In genomic region chr19:34290872-34291341, GRCm38 (mm10) we compare ENCODE assay signal across 8 mouse cellular contexts. TPM values are rescaled to one million over a fixed set of nuclear protein-coding genes. Genes with fewer than 3 reads are reported as not detected.
DNase-seq lines count a peak whose midpoint lies in the region; ATAC-seq lines count a peak whose summit lies in the region.

No protein-coding gene starts in this region.

- DNase-seq in adrenal gland, postnatal 36 days = peak; percentile 17 to 21
- DNase-seq in adrenal gland, adult 8-10 months = no peak
- no peak for DNase-seq in embryo, embryonic 10.5 days (ENCODE audit: low spot score)
- DNase-seq in right cerebral cortex, adult 2 months (ENCODE audit: low spot score in 2 of 2) = no peak
- no peak for DNase-seq in right cerebral cortex, adult 18-20 months

- WGBS in forebrain, embryonic 13.5 days = 17% methylated on average over 15 of the region's 15 CpGs
- WGBS in intestine, embryonic 15.5 days = 4% methylated on average over 15 of the region's 15 CpGs
- 3% methylated on average over 15 of the region's 15 CpGs for WGBS in lung, embryonic 16.5 days

- no peak overlapping the region for H3K27ac ChIP-seq in forebrain, embryonic 13.5 days
- H3K27ac ChIP-seq in intestine, embryonic 15.5 days = peak overlapping the region; percentile 44; the same call in 1 of the 2 replicates
- H3K27ac ChIP-seq in lung, embryonic 16.5 days (ENCODE audit: low read length) = peak overlapping the region; percentile 68

- H3K36me3 ChIP-seq in forebrain, embryonic 13.5 days (ENCODE audit: poor library complexity, severe bottlenecking) = no peaks in the 10 kb centered on the region
- no peaks in the 10 kb centered on the region for H3K36me3 ChIP-seq in intestine, embryonic 15.5 days
- H3K36me3 ChIP-seq in lung, embryonic 16.5 days (ENCODE audit: control insufficient read depth, insufficient read depth, low read length) = no peaks in the 10 kb centered on the region

- no peaks in the 10 kb centered on the region for H3K9me3 ChIP-seq in forebrain, embryonic 13.5 days (replicated peaks)
- H3K9me3 ChIP-seq in intestine, embryonic 15.5 days = no peaks in the 10 kb centered on the region
- H3K9me3 ChIP-seq in lung, embryonic 16.5 days (ENCODE audit: control insufficient read depth, low read length) = no peaks in the 10 kb centered on the region

- peaks cover 11% of the 10 kb centered on the region; the same call in 1 of the 2 replicates for H3K4me1 ChIP-seq in forebrain, embryonic 13.5 days
- no peaks in the 10 kb centered on the region; the same call in 1 of the 2 replicates for H3K4me1 ChIP-seq in intestine, embryonic 15.5 days (replicated peaks)
- peaks cover 9% of the 10 kb centered on the region for H3K4me1 ChIP-seq in lung, embryonic 16.5 days (replicated peaks; ENCODE audit: control insufficient read depth, insufficient read depth, low read length)

- ATAC-seq in forebrain, embryonic 13.5 days = peak; percentile 64; the same call in 1 of the 2 replicates
- peak; percentile 44 for ATAC-seq in intestine, embryonic 15.5 days
- ATAC-seq in lung, embryonic 16.5 days (ENCODE audit: low read depth) = peak; percentile 65

- H3K9ac ChIP-seq in forebrain, embryonic 13.5 days = peak overlapping the region; percentile 40
- H3K9ac ChIP-seq in intestine, embryonic 15.5 days = peak overlapping the region; percentile 42
- peak overlapping the region; percentile 67 for H3K9ac ChIP-seq in lung, embryonic 16.5 days (ENCODE audit: low read length)

- peak overlapping the region; percentile 39 for H3K4me3 ChIP-seq in forebrain, embryonic 13.5 days
- peak overlapping the region; percentile 47 for H3K4me3 ChIP-seq in intestine, embryonic 15.5 days (replicated peaks)
- peak overlapping the region; percentile 58 for H3K4me3 ChIP-seq in lung, embryonic 16.5 days (ENCODE audit: low read length)

- H3K27me3 ChIP-seq in forebrain, embryonic 13.5 days = no peaks in the 10 kb centered on the region
- no peaks in the 10 kb centered on the region for H3K27me3 ChIP-seq in intestine, embryonic 15.5 days (replicated peaks)
- no peaks in the 10 kb centered on the region for H3K27me3 ChIP-seq in lung, embryonic 16.5 days (ENCODE audit: control insufficient read depth, insufficient read depth, low read depth, low read length)

- H3K4me2 ChIP-seq in forebrain, embryonic 13.5 days = peak overlapping the region; percentile 64
- H3K4me2 ChIP-seq in intestine, embryonic 15.5 days (replicated peaks) = peak overlapping the region; percentile 95
- peak overlapping the region; percentile 88 for H3K4me2 ChIP-seq in lung, embryonic 16.5 days (ENCODE audit: low read depth, low read length)

RNA-seq across cellular contexts. Expression of gene Fas, which starts 0.4 kb away (rescaled TPM):
- total RNA-seq in adrenal gland, postnatal 36 days (2021) = 10 to 100 TPM in 1 of 2 experiments, 1 to 10 TPM in 1; 9.0 to 15.0 TPM
- 10 to 100 TPM in 1 of 4 experiments, 1 to 10 TPM in 3; 7.9 to 10.1 (median 8.3) TPM for total RNA-seq in adrenal gland, adult 8-10 months (2022)
- 0.19 and 0.40 TPM in 2 replicates for polyA plus RNA-seq in forebrain, embryonic 13.5 days (2015; fragmentation: Nextera tagmentation; extraction: Ambion mirVana)
- 3.9 and 4.9 TPM in 2 replicates for polyA plus RNA-seq in intestine, embryonic 15.5 days (2015; fragmentation: Nextera tagmentation; extraction: Ambion mirVana)
- polyA plus RNA-seq in lung, embryonic 16.5 days (2015; fragmentation: Nextera tagmentation; extraction: Ambion mirVana) = 14.2 and 18.1 TPM in 2 replicates

RNA-seq across cellular contexts. Expression of gene Acta2, which starts 35.5 kb away (rescaled TPM):
- 10 to 100 TPM; 28.2 to 55.6 TPM for total RNA-seq in adrenal gland, postnatal 36 days (2021)
- total RNA-seq in adrenal gland, adult 8-10 months (2022) = 10 to 100 TPM; 26.3 to 60.4 (median 36.5) TPM
- polyA plus RNA-seq in forebrain, embryonic 13.5 days (2015; fragmentation: Nextera tagmentation; extraction: Ambion mirVana) = 4.4 and 6.2 TPM in 2 replicates
- 1,375 and 1,410 TPM in 2 replicates for polyA plus RNA-seq in intestine, embryonic 15.5 days (2015; fragmentation: Nextera tagmentation; extraction: Ambion mirVana)
- polyA plus RNA-seq in lung, embryonic 16.5 days (2015; fragmentation: Nextera tagmentation; extraction: Ambion mirVana) = 653 and 737 TPM in 2 replicates

Comparison
In these comparisons a context has a peak if more than half of its experiments do, and no peak if none do; other contexts are left out.
1. DNase-seq: peak in adrenal gland, postnatal 36 days (2 of 2); none in adrenal gland, adult 8-10 months (single experiment), embryo, embryonic 10.5 days (single experiment), right cerebral cortex, adult 2 months (0 of 2) and right cerebral cortex, adult 18-20 months (single experiment).
2. RNA of gene Acta2, which starts 35.5 kb away (polyA plus RNA-seq): 1,375 to 1,410 TPM in intestine, embryonic 15.5 days and 653 to 737 TPM in lung, embryonic 16.5 days; 4.4 to 6.2 TPM in forebrain, embryonic 13.5 days; every median in the first group is over 10 times any median in the second.
3. Peak in every context shown above with its lines, with median percentiles within 50 percentile points of each other: ATAC-seq, H3K4me2 ChIP-seq, H3K4me3 ChIP-seq and H3K9ac ChIP-seq.